Mouse (Mus musculus): ENCODE data around the gene Yap1.

Gene Yap1

GRCm38 (mm10) chr9:7977587-7977986 lies 26.8 kb downstream of the Yap1 start:
- no peak for DNase-seq (ENCODE audit: low spot score in 2 of 2)

GRCm38 (mm10) chr9:7971993-7972392 lies 32.4 kb downstream of the Yap1 start:
- no peak for DNase-seq (ENCODE audit: low spot score in 2 of 2)

- DNase-seq (ENCODE audit: low spot score in 2 of 2) = no peak
Observed at GRCm38 (mm10) chr9:7967980-7968379, 36.4 kb downstream of the Yap1 start.

GRCm38 (mm10) chr9:7965590-7965989 lies 38.8 kb downstream of the Yap1 start:
- DNase-seq (ENCODE audit: low spot score in 2 of 2) = no peak

DNA sequence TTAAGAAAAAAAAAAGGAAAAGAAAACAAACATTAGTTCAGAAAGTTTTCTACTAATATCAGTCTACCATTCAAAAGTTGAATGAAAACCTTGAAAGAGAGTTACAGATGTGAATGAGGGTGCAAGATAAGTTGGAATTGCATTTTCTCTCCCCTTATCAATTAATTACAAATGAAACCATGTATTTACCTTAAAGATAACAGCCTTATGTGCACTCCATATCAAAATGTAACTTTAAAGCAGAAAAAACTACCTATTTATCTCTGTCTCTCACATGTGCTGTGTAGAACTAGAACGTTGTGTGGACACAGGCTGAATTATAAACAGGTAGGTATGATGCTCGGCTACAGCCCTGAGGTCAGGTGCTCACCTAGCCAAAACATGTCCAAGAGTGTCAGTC lies 40.5 kb downstream of the Yap1 start:
- no peak for DNase-seq (ENCODE audit: low spot score in 2 of 2)

GRCm38 (mm10) chr9:7962915-7963314 lies 41.5 kb downstream of the Yap1 start:
- DNase-seq (ENCODE audit: low spot score in 2 of 2) = no peak

DNA sequence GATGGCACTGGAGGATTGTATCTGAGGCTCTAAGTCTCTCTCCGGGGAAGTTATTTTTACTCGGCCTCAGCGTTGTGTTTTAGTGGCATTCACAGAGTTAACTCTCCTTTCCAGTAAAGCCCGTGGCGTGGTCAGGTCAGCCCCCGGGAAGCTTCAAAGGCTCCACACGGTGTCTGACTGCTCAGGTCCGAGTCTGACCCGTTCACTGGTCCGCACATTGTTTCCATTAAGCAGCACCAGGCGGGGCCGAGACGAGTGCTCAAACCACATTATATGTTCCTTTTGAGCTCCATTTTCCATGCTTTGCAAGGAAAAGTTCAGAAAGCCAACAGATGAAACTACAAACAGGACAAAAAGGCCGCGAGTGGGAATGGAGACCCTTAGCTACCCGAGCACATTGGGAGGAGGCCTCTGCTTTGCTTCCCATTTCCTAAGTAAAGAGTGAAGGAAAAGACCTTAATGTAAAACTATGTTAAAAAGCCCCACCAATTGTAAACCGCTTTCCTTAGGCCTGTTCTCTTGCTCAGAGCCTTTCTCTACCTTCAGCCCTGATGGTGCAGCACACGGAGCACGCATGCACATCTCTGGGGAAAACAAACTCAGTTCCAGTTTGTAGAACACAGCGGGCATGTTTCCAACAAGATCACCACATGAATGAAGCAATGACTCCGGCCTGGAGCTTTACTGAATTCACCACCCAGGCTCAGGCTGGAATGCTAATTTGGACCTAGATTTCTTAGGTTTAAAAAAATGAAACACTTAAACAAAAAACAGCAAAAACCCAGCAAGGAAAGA lies 42.8 kb downstream of the Yap1 start:
- no peak for DNase-seq (ENCODE audit: low spot score in 2 of 2)

GRCm38 (mm10) chr9:7960382-7960781 lies 44.0 kb downstream of the Yap1 start:
- no peak for DNase-seq (ENCODE audit: low spot score in 2 of 2)

GRCm38 (mm10) chr9:7959301-7959700 lies 45.1 kb downstream of the Yap1 start:
- DNase-seq (ENCODE audit: low spot score in 2 of 2) = no peak

- no peak for DNase-seq (ENCODE audit: low spot score in 2 of 2)
Observed at GRCm38 (mm10) chr9:7958025-7958593, 46.3 kb downstream of the Yap1 start.

DNA sequence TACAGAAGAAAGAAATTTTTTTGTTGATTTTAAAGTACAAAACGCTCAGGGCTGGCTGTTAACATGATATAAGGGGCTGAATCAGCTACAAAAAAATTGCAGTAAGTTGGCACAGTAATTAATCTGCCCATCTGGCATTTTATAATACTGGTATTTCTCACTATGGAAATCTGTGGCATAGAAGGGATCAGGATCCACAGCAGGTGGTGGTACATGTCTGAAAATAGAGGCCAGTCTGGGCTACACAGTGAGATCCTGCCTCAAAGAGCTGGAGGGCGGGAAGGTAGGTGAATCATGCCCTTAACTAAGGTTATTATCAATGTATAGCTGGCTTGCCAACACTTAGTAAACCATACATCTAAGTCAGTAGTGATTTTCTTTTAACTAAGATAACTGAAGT lies 47.0 kb downstream of the Yap1 start:
- no peak for DNase-seq (ENCODE audit: low spot score in 2 of 2)

GRCm38 (mm10) chr9:7956400-7956799 lies 48.0 kb downstream of the Yap1 start:
- no peak for DNase-seq (ENCODE audit: low spot score in 2 of 2)

- no peak for DNase-seq (ENCODE audit: low spot score in 2 of 2)
Observed at GRCm38 (mm10) chr9:7952886-7953285, 51.5 kb downstream of the Yap1 start.

GRCm38 (mm10) chr9:7950211-7950644 lies 54.2 kb downstream of the Yap1 start:
- DNase-seq (ENCODE audit: low spot score in 2 of 2) = no peak

GRCm38 (mm10) chr9:7947946-7948345 lies 56.5 kb downstream of the Yap1 start:
- no peak for DNase-seq (ENCODE audit: low spot score in 2 of 2)

DNA sequence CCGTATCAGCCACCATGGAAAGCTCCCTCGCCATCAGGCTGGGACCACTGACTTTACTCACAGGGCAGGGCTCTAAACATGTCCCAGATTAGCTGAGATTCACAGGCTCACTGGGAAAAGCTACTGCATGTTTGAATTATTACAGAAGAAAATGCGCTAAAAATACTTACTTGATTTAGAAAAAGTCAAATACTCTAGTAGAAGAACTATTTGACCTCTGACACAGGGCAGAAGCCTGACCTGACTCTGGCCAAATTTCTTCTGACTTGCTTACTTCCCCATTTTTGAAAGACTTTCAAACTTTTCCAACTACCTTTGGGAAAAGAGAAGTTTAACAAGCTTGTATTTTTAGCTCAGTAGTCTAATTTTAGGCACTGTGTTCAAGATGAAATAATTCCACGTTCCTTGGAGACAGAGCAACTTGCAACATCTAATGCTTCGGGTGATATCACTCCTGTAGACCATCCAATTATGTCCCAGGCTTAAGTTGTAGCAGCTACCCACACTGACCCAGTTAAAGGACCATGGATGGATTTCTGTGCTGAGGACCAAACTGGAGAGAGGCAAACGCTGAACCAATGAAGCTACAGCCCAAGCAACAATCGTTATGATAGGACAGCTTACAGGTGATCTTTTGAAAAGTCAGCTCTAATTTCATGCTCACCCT lies 60.5 kb downstream of the Yap1 start:
- no peak for DNase-seq (ENCODE audit: low spot score in 2 of 2)

GRCm38 (mm10) chr9:7942701-7943100 lies 61.7 kb downstream of the Yap1 start:
- no peak for DNase-seq (ENCODE audit: low spot score in 2 of 2)

GRCm38 (mm10) chr9:7940075-7940474 lies 64.3 kb downstream of the Yap1 start:
- DNase-seq (ENCODE audit: low spot score in 2 of 2) = no peak

DNA sequence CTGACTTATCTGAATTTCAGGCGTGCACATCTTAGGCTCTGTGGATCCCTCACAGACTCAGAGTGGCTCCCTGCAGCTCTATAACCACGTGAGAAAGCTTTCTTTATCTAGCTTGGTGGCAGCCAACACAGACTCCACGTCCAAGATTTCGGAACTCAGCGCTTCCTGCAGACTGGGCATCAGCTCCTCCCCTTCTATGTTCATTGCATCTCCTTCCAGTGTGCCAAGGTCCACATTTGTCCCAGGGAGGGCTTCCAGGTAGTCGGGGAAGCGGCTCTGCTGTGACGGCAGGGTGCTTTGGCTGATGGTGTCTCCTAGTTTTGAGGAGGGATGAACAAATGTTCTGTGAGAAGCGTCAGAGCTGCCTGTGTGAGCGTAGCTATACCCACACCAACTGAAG lies 70.0 kb downstream of the Yap1 start:
- no peak for DNase-seq (ENCODE audit: low spot score in 2 of 2)

DNA sequence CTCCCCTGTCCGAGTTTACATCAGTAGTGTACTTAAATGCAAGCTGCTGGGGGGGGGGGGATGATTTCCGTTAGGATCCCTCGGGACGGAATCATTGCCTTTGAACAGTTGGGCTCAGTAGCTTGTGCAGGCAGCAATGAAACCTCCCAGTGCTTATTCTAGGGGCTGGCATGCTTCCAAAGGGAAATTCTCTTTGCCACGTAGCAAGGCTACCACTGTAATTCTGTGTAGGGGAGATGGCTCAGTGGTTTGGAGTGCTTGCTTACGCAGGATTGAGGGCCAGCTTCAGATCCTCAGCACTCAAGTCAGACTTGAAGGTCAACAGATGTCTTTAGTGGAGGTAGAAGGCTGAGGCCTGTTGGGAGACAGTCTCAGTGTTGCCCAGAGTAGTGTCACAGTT lies 74.8 kb downstream of the Yap1 start:
- no peak for DNase-seq (ENCODE audit: low spot score in 2 of 2)

DNA sequence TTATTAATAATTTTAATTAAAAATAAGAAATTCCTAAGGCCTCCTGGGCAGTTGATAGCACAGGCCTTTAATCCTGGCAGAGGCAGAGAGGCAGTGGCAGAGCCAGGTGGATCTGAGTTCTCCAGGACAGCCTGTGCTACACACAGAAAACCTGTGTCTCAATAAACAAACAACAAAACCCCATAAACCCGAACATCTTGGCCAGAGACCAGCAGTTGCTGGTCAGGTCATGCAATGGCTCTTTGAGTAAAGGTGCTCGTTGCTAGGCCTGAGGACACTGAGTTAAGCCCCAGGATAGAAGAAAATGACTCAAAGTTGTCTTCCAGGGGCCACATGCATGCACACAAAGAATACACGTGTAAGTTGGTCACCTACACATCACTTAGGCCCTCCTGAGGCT lies 75.5 kb downstream of the Yap1 start:
- no peak for DNase-seq (ENCODE audit: low spot score in 2 of 2)

DNA sequence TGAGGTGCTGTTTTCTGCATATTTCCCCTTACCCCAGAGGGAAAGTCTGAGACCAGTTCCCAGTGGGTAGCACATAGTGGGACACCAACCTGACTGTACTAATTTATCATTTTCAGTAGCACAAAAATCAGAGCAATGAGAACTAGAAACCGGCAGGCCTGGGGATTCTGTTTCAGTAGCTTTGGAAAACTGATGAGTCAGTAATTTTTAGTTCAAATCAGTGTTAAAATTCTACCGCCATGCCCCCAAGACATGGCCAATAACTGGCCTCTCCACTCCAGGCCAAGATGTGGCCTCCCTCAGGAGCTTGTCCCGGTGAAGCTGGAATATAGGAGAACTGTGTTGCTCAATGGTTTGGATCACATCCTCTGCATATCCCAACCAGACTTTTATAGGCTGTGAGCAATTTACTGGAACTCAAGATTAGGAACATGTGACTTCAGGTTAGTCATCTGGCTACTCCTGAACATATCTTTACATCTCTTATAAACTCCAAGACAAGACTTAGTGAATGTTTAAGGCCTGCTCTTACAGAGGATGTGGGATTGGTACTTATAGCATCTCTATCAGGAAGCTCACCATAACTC lies 76.1 kb downstream of the Yap1 start:
- no peak for DNase-seq (ENCODE audit: low spot score in 2 of 2)

- no peak for DNase-seq (ENCODE audit: low spot score in 2 of 2)
Observed at GRCm38 (mm10) chr9:7914925-7915324, 89.5 kb downstream of the Yap1 start.
